15 mouse cellular contexts compared by ENCODE assay signal in the genomic region with DNA sequence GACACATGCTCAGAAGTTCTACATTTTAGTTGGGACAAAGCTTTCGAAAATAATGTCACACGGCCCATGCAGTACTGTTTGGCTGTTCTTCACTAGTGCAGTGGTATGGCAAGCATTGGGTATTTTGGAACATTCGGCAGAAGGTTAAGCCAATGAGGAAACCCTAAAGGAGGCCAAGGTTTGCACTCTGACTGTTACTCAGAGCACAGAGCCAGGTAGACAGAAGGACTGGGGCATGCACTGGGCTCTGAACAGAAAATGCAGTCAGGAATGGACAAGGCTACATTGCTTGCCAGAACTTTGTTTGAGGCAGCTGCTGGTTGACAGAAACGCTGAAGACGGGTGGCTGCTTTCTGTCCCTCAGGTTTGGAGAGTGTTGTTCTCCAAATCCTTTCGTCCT.
"Had no signal": no experiment of that assay in that cellular context is flagged by ENCODE, and none has a peak within 500 bp of the region (broad histone marks: within the 10 kb centered on the region; RNA-seq: fewer than 3 reads in every experiment).

No protein-coding gene starts in this region.

- H3K27me3 ChIP-seq: liver, embryonic 15.5 days; midbrain, embryonic 15.5 days; neural tube, embryonic 12.5 days; stomach, embryonic 15.5 days had no signal

- ATAC-seq: lung, postnatal 0 days; midbrain, embryonic 15.5 days had no signal

- H3K4me3 ChIP-seq: layer of hippocampus, adult 2 months; limb, embryonic 10.5 days; liver, embryonic 15.5 days; midbrain, embryonic 10.5 days; midbrain, embryonic 15.5 days; neural tube, embryonic 12.5 days; stomach, embryonic 15.5 days had no signal

- H3K27ac ChIP-seq: layer of hippocampus, adult 2 months; limb, embryonic 10.5 days; liver, embryonic 15.5 days; midbrain, embryonic 10.5 days; midbrain, embryonic 15.5 days; neural tube, embryonic 12.5 days; stomach, embryonic 15.5 days had no signal

- H3K4me2 ChIP-seq: liver, embryonic 11.5 days; liver, embryonic 15.5 days; midbrain, embryonic 15.5 days; neural tube, embryonic 12.5 days; stomach, embryonic 15.5 days had no signal

- H3K4me1 ChIP-seq: limb, embryonic 10.5 days; liver, embryonic 15.5 days; midbrain, embryonic 10.5 days; midbrain, embryonic 15.5 days; neural tube, embryonic 12.5 days had no signal

- H3K9ac ChIP-seq: liver, embryonic 15.5 days; midbrain, embryonic 15.5 days; neural tube, embryonic 12.5 days; stomach, embryonic 15.5 days had no signal

- H3K36me3 ChIP-seq: limb, embryonic 10.5 days; liver, embryonic 15.5 days; midbrain, embryonic 10.5 days; midbrain, embryonic 15.5 days; neural tube, embryonic 12.5 days; stomach, embryonic 15.5 days had no signal

- DNase-seq: kidney, postnatal 10 days; kidney, postnatal 4 days; lung, adult 2 months; lung, postnatal 4 days; retina, postnatal 1 day; thymus, postnatal 4 days had no signal

- H3K9me3 ChIP-seq: limb, embryonic 10.5 days; liver, embryonic 15.5 days; midbrain, embryonic 10.5 days; midbrain, embryonic 15.5 days; neural tube, embryonic 12.5 days; stomach, embryonic 15.5 days had no signal
